Mouse (Mus musculus): Measurements from ENCODE around the gene Clasp1. TPM values are rescaled to one million over a fixed set of nuclear protein-coding genes. Genes with fewer than 3 reads are reported as not detected.

Clasp1 gene
- total RNA-seq, 4 experiments from 2014 or later, result 43.2 to 66.6 (median 54.4) TPM

DNA sequence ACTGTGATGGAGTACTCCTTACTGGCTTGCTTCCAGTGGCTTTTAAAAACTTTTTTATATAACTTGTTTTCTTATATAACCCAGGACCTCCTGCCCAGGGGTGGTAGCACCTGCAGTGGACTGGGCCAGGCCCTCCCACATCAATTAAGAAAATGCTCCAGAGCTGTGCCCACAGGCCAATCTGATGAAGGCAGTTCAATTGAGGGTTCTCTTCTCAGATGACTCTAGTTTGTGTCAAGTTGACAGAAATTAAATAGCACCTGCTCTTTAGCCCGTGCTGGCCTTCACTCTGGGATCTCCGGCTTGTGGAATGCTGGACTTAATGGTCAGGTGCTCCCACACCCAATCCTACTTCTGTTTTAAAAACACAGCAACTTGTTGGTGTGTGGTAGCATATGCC, 112.8 kb downstream of the Clasp1 start:
- DNase-seq, result no peak

DNA sequence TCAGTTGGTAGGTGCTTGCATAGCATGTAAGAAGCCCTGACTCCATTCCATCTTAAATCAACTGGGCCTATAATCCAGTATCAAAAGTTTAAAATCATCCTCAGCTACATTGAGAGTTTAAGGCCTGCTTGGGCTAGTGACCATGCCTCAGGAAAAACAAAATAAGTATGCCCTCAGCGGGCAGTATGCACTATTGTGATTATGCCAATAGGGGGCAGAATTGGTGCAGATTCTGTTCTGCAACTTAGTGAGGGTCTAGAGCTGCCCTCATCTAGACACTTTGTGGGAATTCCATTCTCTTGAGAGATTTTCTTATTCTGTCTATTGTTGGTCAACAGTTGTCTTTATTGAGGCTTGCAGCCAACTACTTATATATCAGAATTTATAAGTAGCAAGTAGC, 116.9 kb downstream of the Clasp1 start:
- no peak for DNase-seq

GRCm38 (mm10) chr1:118510996-118511395, 122.1 kb downstream of the Clasp1 start:
- DNase-seq, result peak; percentile 73

GRCm38 (mm10) chr1:118511738-118512530, 123.1 kb downstream of the Clasp1 start:
- no peak for DNase-seq

DNA sequence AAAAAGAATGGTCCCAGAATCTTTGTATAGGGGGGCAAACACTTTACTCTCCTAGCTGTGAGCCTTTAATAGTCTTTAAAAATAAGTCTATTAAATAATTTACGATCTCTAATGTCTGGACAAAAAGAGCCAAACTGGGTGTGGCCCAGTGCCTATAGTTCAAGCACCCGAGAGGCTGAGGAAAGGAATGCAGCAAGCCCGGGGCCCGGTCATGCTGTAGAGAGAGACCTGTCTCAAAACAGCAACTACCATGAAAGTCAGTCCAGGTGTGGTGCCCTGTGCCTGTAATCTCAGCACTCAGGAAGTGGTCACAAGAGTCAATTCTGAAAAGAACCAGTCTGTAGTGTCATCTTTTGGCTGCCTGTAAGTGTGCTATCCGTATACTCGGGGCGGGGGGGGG, 127.4 kb downstream of the Clasp1 start:
- DNase-seq, result no peak

- DNase-seq, result no peak
Measured at GRCm38 (mm10) chr1:118523161-118523560, 134.3 kb downstream of the Clasp1 start.

- no peak for DNase-seq
Measured at GRCm38 (mm10) chr1:118525336-118525735, 136.5 kb downstream of the Clasp1 start.

GRCm38 (mm10) chr1:118529213-118529612, 140.4 kb downstream of the Clasp1 start:
- no peak for DNase-seq

GRCm38 (mm10) chr1:118531259-118531658, 142.4 kb downstream of the Clasp1 start:
- no peak for DNase-seq

GRCm38 (mm10) chr1:118536021-118536420, 147.2 kb downstream of the Clasp1 start:
- no peak for DNase-seq

GRCm38 (mm10) chr1:118539046-118539445, 150.2 kb downstream of the Clasp1 start:
- DNase-seq, result no peak

GRCm38 (mm10) chr1:118542880-118543279, 154.0 kb downstream of the Clasp1 start:
- no peak for DNase-seq

- DNase-seq, result no peak
Measured at GRCm38 (mm10) chr1:118548769-118549168, 159.9 kb downstream of the Clasp1 start.

DNA sequence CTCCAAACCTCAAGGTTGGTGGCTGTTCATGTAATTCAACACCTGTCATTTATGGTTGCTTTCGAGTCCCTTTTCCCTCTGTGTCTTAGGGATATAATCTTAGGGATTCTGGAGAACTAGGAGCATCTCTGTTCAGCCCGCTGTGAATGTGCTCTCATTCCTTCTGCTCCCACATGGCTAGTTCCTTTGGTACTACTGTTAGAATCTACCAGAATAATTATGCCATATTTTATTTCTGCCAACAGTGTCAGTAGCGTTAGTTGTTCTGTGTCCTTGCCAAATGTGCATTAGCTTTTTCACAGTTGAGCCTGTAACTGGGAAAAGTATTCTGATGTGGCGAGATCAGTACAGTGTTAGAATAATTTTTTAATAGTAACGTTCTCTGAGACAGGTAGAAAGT, 162.3 kb downstream of the Clasp1 start:
- no peak for DNase-seq

DNA sequence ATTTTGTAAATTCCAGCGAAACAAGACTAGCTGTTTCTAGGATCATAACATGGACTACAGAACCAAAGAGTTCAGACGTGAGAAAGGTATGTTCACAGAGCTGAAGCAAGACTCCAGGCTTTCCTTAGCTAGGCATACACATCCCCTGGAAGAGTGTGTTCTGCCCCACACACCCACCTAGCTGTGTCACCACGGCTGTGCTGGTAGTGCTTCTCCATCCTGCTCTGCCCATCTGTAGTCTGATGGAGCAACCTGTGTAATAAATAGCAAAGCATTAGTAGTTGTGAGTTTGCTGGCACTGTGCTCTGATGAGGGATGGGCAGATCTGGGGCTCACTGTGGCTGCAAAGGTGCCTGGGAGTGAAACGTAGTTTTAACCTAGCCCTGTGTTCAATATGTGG, 163.2 kb downstream of the Clasp1 start:
- DNase-seq, result no peak

GRCm38 (mm10) chr1:118553045-118553444, 164.2 kb downstream of the Clasp1 start:
- DNase-seq, result no peak

- no peak for DNase-seq
Measured at GRCm38 (mm10) chr1:118553451-118553850, 164.6 kb downstream of the Clasp1 start.

GRCm38 (mm10) chr1:118554961-118555360, 166.1 kb downstream of the Clasp1 start:
- DNase-seq, result peak; percentile 45

DNA sequence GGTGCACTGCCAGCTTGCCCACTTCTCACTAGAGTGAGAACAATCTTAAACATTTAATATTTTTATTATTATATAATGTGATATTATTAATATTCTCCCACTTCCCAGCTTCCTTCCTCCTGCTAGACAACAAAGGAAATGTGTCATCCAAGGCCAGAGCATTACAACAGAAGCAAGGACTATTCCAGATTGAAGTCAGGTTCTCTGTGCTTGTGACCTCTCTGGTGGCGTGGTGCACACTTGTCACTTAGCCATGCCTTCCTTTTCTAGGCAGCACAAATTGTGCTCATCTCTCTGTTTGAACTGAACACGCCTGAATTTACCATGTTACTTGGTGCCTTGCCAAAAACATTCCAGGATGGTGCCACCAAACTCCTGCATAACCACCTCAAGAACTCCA, 170.9 kb downstream of the Clasp1 start:
- peak; percentile 31 for DNase-seq

DNA sequence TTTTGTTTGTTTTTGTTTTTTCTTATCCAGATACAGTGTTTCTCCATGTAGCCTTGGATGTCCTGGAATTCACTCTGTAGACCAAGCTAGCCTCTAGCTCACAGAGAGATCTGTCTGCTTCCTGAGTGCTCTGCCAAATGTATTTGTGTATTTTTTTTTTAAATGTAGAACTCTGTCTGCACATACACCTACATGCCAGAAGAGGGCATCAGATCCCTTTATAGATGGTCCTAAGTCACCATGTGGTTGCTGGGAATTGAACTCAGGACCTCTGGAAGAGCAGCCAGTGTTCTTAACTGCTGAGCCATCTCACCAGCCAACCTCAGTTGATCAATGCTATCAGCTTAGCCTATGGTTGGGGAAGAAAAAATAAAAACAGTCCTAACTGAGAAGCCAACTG, 175.7 kb downstream of the Clasp1 start:
- no peak for DNase-seq

DNA sequence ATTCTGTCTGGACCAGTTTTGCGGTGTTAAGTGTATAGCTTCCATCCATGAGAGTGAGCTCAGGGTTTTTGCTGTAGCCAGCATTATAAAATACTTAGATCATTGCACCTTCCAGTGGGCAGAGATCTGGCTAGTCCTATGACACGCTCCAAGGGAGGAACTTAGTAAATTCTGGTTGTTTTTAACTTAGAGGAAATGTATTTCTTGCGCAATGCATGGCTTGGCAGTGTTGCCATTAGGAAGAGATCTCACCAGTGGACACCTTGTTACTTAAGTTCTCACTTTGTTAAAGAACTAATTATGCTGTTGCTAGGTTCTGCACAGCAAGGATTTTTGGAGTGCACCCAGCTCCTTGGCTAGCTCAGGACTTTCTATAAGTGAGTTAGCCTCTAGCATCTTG, 178.8 kb downstream of the Clasp1 start:
- no peak for DNase-seq

- DNase-seq, result no peak
Measured at GRCm38 (mm10) chr1:118580174-118580702, 191.4 kb downstream of the Clasp1 start.

GRCm38 (mm10) chr1:118581179-118581578, 192.3 kb downstream of the Clasp1 start:
- no peak for DNase-seq

- DNase-seq, result no peak
Measured at GRCm38 (mm10) chr1:118589721-118590120, 200.9 kb downstream of the Clasp1 start.

All from adrenal gland, adult 8-10 months (tissue).